Mouse (Mus musculus) monocyte, adult 5-6 weeks (primary cell): Measurements from ENCODE around the gene Me3. TPM values are rescaled to one million over a fixed set of nuclear protein-coding genes. Genes with fewer than 3 reads are reported as not detected.

Source experiments
- ATAC-seq: fragments of 153-309, 156-312 bp; replicated peaks from 2 replicates; pipeline ENCODE4 v1.8.0; 2017; ENCODE audit warnings: mild to moderate bottlenecking; ENCODE audit not compliant: low TSS enrichment, insufficient number of reproducible peaks, severe bottlenecking, poor library complexity, low FRiP score
- total RNA-seq: library from RNA; stranded (forward); fragments of 200-1000, 200-491, 200-594 nt; gene quantifications from 3 replicates; pipeline ENCODE4 v1.2.3, GENCODE M21; 2017

Me3 gene
- total RNA-seq, 1 experiment from 2014 or later = not detected

DNA sequence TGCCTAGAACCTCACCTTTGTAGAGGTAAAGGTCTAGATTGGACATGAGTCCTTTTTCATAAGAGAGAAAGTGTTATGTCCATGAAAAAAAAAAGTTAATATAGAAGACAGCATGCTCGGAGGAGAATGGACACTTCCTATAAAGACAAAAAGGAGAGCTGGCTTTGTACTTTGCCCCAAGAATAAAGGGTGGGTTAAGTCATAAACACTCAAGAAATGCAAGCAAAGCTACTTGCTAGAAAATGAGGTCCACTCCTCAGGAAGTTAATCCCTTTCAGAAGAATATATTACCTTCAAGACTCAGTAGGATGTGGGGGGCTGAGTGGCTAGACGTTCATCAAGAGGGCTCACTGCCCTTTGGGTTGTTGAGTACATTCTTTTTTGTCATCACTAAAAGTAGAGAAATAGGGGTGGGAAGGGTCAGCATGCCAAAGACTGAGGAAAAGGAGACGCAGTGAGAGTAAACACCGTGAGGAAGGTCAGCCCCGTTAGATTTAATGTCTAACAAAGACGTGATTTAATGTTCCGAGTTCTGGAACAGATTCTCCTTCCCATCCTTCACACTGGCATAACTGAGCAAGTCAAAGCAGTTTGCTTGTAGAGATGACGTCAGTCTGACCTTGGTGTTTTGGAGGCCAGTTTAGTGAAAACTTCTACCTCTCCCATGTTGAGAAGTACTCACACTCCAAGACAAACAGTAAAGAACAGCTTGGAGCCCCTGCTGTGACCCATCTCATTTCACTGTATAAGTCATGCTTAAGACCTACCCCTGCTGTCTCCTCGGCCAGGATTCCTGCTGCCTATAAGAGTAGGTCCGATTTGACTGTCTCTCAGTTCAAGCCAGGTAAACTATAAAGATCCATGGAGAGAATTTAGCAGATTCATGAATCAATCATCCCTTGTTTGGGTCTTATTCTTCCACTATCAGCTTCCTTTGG, 220.2 kb downstream of the Me3 start:
- ATAC-seq = no peak

DNA sequence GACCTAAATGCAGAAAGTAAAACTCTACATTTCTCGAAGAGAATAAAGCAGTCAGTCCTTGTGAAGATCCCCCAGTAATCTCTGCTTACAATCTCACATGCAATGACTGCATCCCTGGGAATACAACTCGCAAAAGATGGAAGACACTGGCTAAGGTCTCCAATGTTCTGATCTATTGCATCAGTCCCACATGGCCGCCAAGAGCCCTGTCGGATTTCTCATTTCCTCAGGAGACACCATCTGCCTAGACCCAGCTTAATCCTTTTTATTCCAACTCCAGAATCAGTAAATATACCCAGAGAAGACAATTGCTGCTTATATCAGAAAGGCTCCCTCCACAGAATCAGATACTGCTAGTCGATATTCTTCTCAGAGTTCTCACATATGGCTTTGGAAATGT, 220.9 kb downstream of the Me3 start:
- ATAC-seq = no peak

DNA sequence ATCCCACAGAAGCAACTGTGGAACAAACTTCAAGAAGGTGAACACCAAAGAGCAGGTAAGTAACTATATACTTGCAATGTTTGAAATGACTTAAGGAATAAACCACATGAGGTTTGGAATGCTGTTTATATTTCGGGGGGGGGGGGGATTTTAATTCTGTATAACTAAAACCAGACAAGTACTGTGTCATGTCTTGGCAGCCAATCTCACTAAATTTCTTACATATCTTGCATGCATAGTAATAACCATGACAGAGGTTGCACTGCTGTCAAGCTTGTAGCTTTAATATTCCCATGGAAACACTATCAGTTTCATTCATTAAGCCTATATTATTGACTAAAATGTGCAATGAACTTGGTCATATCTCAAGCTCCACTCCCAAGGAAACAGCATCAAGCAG, 223.0 kb downstream of the Me3 start:
- no peak for ATAC-seq

DNA sequence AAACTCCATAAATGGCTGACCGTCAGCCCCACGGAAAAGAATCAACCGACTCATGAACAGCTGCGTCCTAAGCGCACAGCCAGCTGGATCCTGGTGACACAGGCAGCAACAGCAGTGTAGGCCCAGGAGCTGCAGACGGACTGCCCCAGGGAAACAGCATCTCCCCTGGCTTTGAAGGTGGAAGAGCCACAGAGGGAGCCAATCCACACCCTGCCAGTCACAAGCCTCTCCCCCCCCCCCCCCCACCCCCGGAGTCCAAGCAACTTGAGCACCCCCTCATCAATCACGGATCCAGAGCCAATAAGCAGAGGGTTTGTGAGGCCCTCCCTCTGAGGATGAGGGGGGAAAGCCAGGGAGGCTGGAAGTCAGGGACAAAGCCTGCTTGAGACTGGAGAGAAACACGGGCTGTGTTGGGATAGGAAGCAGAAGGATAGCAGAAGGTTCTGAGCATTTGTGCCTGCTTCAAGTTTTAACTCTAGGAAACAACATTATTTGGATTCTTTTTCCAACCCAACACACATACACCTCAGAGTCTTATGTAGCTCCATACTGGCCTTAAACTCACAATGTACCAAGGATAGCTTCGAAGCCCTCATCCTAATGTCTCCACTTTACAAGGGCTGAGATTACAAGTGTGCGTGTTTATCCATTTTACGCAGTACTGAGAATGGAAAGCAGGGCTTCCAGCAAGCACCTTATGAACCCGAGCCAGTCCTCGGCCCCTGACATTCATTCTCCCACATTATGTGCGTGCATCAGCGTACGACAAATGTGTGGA, 224.4 kb downstream of the Me3 start:
- ATAC-seq = no peak

DNA sequence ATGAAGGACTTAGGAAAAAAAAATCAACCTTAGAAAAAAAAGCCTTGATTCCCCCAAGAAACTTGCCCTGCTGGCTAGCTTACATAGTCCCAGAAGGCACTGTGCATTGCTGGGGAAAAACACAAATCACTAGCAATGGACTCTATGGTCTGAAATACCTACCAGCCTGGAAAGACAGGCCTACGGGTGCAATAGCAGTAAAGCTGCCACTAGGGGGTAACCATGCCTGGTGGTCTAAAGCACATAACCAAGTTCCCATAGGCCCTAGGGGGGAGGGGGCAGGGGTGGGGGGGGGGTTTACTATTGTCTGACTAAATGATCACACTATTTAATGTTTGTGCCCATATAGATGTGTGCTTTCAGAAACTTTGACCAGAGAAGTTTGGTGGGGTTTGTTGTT, 232.6 kb downstream of the Me3 start:
- no peak for ATAC-seq

DNA sequence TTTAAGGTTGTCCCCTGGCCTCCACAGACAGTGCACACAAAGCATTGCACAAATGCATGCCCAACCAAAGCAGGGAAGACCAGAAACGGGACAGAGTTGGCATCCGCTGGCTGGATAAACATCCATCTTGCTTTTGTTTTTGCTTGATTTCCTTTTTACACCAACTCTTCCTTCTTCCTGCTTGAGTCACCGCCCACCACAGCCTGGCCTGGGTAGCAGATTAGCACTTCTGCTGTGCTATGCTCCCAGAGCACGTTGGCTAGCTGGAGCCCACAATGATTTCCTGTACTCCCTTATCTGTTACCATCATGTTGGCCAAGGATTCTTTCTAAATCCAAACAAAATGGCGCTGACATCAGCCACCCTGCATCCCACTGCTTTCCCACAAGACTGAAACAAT, 235.0 kb downstream of the Me3 start:
- no peak for ATAC-seq

DNA sequence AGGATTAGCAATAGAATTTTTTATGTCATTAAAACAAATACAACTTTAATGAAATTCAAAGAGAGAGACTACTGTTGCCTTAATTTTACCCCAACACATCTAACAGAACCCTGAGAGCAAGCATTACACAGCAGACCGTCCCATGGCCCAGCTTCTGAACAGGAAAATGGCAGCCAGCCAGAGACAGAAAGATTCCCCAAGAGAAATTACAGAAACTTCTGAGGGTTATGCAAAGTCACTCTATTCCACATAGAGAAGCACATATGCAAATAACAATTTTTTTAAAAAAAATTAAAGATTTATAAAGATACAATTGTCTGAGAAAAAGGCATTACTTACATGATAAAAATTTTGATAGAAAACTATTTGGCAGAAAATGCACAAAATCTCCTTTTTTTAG, 247.5 kb downstream of the Me3 start:
- no peak for ATAC-seq

DNA sequence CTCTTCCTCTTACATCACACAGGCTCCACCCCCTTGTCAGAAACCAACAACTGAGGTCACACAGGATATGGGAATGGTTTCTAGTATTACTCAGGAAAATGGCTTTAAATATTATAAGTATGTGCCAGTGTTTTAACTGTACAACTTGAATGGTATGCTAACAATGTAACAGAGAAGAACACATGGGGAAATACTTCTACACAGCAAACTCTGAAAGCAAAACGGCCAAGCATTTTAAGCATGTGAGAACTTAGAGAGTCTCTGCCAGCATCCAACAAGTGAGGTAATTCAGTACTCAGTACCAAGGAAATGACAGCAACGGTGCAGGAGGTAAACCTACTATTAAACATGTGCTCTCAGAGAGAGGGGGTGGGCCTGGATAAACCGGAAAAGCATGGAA, 252.4 kb downstream of the Me3 start:
- no peak for ATAC-seq

DNA sequence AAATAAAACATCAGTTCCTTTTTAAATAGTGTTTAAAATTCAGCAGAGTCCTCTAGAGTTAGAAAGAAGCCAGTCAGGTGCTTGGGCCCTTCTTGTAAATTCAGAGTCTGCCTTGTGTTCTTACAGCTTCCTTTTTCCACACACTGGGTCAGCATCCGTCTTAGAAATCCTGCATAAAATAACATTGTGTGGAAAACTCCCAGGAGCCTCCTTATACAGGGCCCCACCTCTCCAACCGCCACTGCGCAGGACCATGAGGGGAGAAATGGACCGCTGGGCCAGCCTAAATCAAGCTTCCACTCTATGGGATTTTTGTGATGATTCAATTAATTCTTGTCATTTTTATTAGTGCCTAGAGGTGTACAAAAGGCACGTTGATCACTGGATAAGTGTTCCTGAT, 259.2 kb downstream of the Me3 start:
- ATAC-seq = no peak

DNA sequence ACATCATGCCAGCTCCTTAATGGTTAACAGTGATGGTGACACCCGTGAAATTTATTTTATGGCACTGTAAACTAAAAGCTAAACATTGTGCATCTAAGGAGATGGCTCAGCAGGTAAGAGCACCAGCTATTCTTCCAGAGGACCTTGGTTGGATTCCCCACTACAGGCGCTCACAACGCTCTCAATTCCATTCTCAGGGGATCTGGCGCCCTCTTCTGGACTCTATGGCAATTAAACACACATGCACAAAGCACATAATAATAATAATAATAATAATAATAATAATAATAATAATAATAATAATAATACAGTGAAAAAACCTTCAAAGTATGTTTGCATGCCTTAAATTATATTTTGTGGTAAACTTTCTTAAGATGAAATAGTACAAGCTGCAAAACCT, 259.7 kb downstream of the Me3 start:
- no peak for ATAC-seq

DNA sequence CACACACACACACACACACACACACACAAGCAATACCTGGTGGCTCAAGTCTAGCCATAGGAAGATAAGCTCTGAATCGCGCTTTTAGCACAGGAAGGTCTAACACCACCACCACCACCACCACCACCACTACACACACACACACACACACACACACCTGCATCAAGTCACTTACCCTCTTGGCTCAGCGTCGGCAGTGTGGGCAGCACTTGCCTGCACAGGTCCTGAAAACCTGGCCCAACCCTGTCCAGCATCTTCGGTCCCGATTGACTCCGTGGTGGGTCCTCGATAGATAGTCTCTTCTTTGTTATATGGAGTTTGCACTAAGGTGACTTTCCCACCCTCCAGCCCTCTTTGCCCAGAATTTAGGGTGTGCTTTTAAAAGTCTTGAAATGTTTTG, 270.8 kb downstream of the Me3 start:
- no peak for ATAC-seq

DNA sequence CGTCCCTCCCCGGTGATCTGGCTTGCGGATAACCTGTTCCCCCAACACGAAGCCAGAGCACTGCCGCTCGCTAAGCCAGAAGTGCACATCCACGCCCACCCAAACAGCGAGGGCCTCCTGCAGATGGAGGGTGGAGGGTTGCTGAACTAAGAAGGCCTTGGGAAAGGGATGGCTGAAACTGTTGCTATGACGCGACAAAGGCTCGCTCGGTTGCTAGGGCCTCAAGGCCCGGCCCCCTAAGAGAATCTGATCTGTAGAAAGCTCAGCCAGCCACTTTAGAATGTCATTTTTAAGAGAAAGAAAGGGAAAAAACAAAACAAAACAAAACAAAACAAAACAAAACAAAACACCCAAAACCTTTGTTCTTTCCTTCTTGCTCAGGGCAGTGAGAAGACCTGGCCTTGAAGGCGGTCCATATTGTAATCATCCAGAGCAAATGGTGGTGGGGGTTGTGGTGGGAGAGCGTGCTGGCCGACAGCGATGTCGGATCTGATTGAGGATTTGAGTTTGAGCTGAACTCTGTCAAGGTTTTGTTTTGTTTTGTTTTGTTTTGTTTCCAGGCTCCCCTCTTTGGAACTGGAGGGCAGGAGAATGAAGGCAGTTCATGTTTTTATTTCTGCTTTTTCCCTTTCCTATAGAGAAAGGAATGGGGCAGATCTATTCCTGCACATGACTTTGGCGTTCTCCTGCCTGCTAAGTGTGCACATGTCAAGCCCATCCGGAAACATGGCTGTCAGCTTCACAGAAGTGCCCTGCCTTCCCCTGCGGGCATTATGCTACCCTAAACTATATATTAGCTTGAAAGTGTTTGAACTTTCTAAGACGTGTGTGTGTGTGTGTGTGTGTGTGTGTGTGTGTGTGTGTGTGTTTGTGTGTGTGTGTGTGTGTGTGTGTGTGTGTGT, 271.5 kb downstream of the Me3 start, which contains the start of gene Ccdc81:
TSS of gene Ccdc81 (minus strand) at position 188 of the 902 bp plus-strand sequence.
- no peak for ATAC-seq

Other genes with a start within 250 kb of the Me3 start
- gene Tmem135, start 228.2 kb upstream of the Me3 start, total RNA-seq = 48.2 to 51.9 TPM (median 50.7 TPM) in 3 replicates
- 3.5 to 8.9 TPM (median 3.5 TPM) in 3 replicates for gene Fzd4, start 228.0 kb upstream of the Me3 start, total RNA-seq
- gene Prss23, start 105.2 kb upstream of the Me3 start, total RNA-seq = not detected in 3 replicates